Mouse (Mus musculus) forebrain, embryonic 14.5 days (tissue): Measurements from ENCODE around the gene Hist1h4a. TPM values are rescaled to one million over a fixed set of nuclear protein-coding genes. Genes with fewer than 3 reads are reported as not detected.

Experiments used
- microRNA-seq: library from miRNA; unstranded; fragments of <30 nt; microRNA quantifications from one replicate; pipeline ENCODE4, GENCODE M21; 2016
- polyA plus RNA-seq: library from polyadenylated mRNA; unstranded; fragments of >200 nt; fragmentation: Nextera tagmentation; extraction: Ambion mirVana; gene quantifications from 2 replicates; pipeline ENCODE4 v1.2.1, GENCODE M21; 2014

Hist1h4a gene
- polyA plus RNA-seq, 1 experiment from 2014 or later = 0.97 TPM

Small RNAs within 50 kb of the gene (microRNA-seq; reads per million reads assigned to microRNA genes)
- gene Gm44314 (not detected), gene Gm44484 (not detected)

Other genes starting within 250 kb of the Hist1h4a start
- 4.3 and 7.1 TPM in 2 replicates for gene Hist1h4h, start 230.2 kb downstream of the Hist1h4a start, polyA plus RNA-seq
- gene Hist1h2af, start 227.3 kb downstream of the Hist1h4a start, polyA plus RNA-seq = 1.9 and 4.4 TPM in 2 replicates
- 2.2 and 5.3 TPM in 2 replicates for gene Hist1h3g, start 225.8 kb downstream of the Hist1h4a start, polyA plus RNA-seq
- 0.30 and 0.32 TPM in 2 replicates for gene Hist1h2bh, start 217.8 kb downstream of the Hist1h4a start, polyA plus RNA-seq
- 0.62 and 0.89 TPM in 2 replicates for gene Hist1h3f, start 217.2 kb downstream of the Hist1h4a start, polyA plus RNA-seq
- not detected in 2 replicates for gene Hist1h4f, start 209.6 kb downstream of the Hist1h4a start, polyA plus RNA-seq
- gene Hist1h1d, start 208.0 kb downstream of the Hist1h4a start, polyA plus RNA-seq = 0.36 and 0.52 TPM in 2 replicates
- gene Hist1h3e, start 198.9 kb downstream of the Hist1h4a start, polyA plus RNA-seq = 3.4 and 5.7 TPM in 2 replicates
- gene Hist1h2ae, start 190.0 kb downstream of the Hist1h4a start, polyA plus RNA-seq = 65.4 and 105 TPM in 2 replicates
- gene Hist1h2bg, start 189.8 kb downstream of the Hist1h4a start, polyA plus RNA-seq = 2.3 and 4.3 TPM in 2 replicates
- 1.2 and 3.9 TPM in 2 replicates for gene Hist1h2bf, start 187.0 kb downstream of the Hist1h4a start, polyA plus RNA-seq
- 2.2 and 3.2 TPM in 2 replicates for gene Hist1h2ad, start 186.8 kb downstream of the Hist1h4a start, polyA plus RNA-seq
- 5.8 and 5.9 TPM in 2 replicates for gene Hist1h3d, start 185.5 kb downstream of the Hist1h4a start, polyA plus RNA-seq
- gene Hist1h4d, start 179.6 kb downstream of the Hist1h4a start, polyA plus RNA-seq = 61.0 and 106 TPM in 2 replicates
- 1.2 and 1.8 TPM in 2 replicates for gene Hist1h2be, start 140.1 kb downstream of the Hist1h4a start, polyA plus RNA-seq
- 12.2 and 17.8 TPM in 2 replicates for gene Hist1h1e, start 138.7 kb downstream of the Hist1h4a start, polyA plus RNA-seq
- 0.91 and 1.3 TPM in 2 replicates for gene Hist1h2ac, start 77.3 kb downstream of the Hist1h4a start, polyA plus RNA-seq
- 32.2 and 39.5 TPM in 2 replicates for gene Hist1h2bc, start 77.0 kb downstream of the Hist1h4a start, polyA plus RNA-seq
- not detected in 2 replicates for gene Hist1h1t, start 65.4 kb downstream of the Hist1h4a start, polyA plus RNA-seq
- 2.9 and 6.5 TPM in 2 replicates for gene Hist1h4c, start 62.8 kb downstream of the Hist1h4a start, polyA plus RNA-seq
- gene Hfe, start 50.4 kb downstream of the Hist1h4a start, polyA plus RNA-seq = 3.5 and 4.7 TPM in 2 replicates
- 16.9 and 25.2 TPM in 2 replicates for gene Hist1h1c, start 22.4 kb downstream of the Hist1h4a start, polyA plus RNA-seq
- gene Hist1h3c, start 15.6 kb downstream of the Hist1h4a start, polyA plus RNA-seq = 2.4 and 5.9 TPM in 2 replicates
- gene Hist1h2bb, start 14.5 kb downstream of the Hist1h4a start, polyA plus RNA-seq = 1.3 and 1.5 TPM in 2 replicates
- gene Hist1h2ab, start 10.1 kb downstream of the Hist1h4a start, polyA plus RNA-seq = 27.8 and 49.2 TPM in 2 replicates
- gene Hist1h3b, start 9.0 kb downstream of the Hist1h4a start, polyA plus RNA-seq = 2.3 and 9.6 TPM in 2 replicates
- 3.5 and 4.7 TPM in 2 replicates for gene Hist1h4b, start 4.2 kb downstream of the Hist1h4a start, polyA plus RNA-seq
- 2.0 and 4.7 TPM in 2 replicates for gene Hist1h3a, start 1.2 kb upstream of the Hist1h4a start, polyA plus RNA-seq
- 2.3 and 2.4 TPM in 2 replicates for gene Hist1h1a, start 2.4 kb upstream of the Hist1h4a start, polyA plus RNA-seq
- not detected in 2 replicates for gene Trim38, start 8.7 kb upstream of the Hist1h4a start, polyA plus RNA-seq
- gene Slc17a2, start 45.8 kb upstream of the Hist1h4a start, polyA plus RNA-seq = not detected in 2 replicates
- gene Slc17a3, start 78.2 kb upstream of the Hist1h4a start, polyA plus RNA-seq = not detected in 2 replicates
- gene Slc17a1, start 106.5 kb upstream of the Hist1h4a start, polyA plus RNA-seq = not detected in 2 replicates
- not detected in 2 replicates for gene Slc17a4, start 153.8 kb upstream of the Hist1h4a start, polyA plus RNA-seq
- not detected in 2 replicates for gene Hist1h2ba, start 172.9 kb upstream of the Hist1h4a start, polyA plus RNA-seq
- gene Hist1h2aa, start 173.2 kb upstream of the Hist1h4a start, polyA plus RNA-seq = not detected in 2 replicates
- gene Scgn, start 230.0 kb upstream of the Hist1h4a start, polyA plus RNA-seq = 4.2 and 5.3 TPM in 2 replicates